Mouse (Mus musculus) thymus, adult 2 months (tissue): ENCODE results near the gene Trp53tg5. TPM values are rescaled to one million over a fixed set of nuclear protein-coding genes. Genes with fewer than 3 reads are reported as not detected.
A peak's percentile ranks its signal among the peaks of the same experiment; 100 is the strongest.

ENCODE experiments used
- DNase-seq: peaks from one replicate; pipeline ENCODE4 v3.0.0; 2021
- H3K27ac ChIP-seq: fragments of 200-500 bp; 2 replicates; pipeline ENCODE4 v1.5.1; 2012; ENCODE audit warnings: low read length, control low read depth; ENCODE audit not compliant: control insufficient read depth, insufficient read depth
- H3K27me3 ChIP-seq: fragments of 200-500 bp; 2 replicates; pipeline ENCODE4 v1.6.1; 2012; ENCODE audit warnings: mild to moderate bottlenecking, low read length, moderate library complexity, mixed read lengths; ENCODE audit not compliant: control insufficient read depth, insufficient read depth
- H3K36me3 ChIP-seq: fragments of 200-500 bp; 2 replicates; pipeline ENCODE4 v1.6.1; 2012; ENCODE audit warnings: mild to moderate bottlenecking, low read length, moderate library complexity; ENCODE audit not compliant: control insufficient read depth, insufficient read depth
- H3K4me1 ChIP-seq: fragments of 200-500 bp; replicated peaks from 2 replicates; pipeline ENCODE4 v1.6.1; 2012; ENCODE audit warnings: low read length; ENCODE audit not compliant: control insufficient read depth, insufficient read depth
- H3K4me3 ChIP-seq: fragments of 200-500 bp; 2 replicates; pipeline ENCODE4 v1.5.1; 2012; ENCODE audit warnings: mild to moderate bottlenecking, low read length, control low read depth, moderate library complexity; ENCODE audit not compliant: control insufficient read depth, insufficient read depth
- CTCF ChIP-seq: fragments of 200-500 bp; IDR thresholded peaks from 2 replicates; pipeline ENCODE4 v1.5.1; 2012; ENCODE audit warnings: mild to moderate bottlenecking, control low read depth, low read length, moderate library complexity, borderline replicate concordance; ENCODE audit not compliant: control insufficient read depth, poor library complexity, insufficient read depth; ENCODE audit errors: extremely low read depth
- POLR2A ChIP-seq: fragments of 200-500 bp; IDR thresholded peaks from 2 replicates; pipeline ENCODE4 v1.6.1; 2012; ENCODE audit warnings: mild to moderate bottlenecking, low read length, control low read depth, moderate library complexity; ENCODE audit not compliant: control insufficient read depth, poor library complexity, insufficient read depth; ENCODE audit errors: extremely low read depth
- WGBS: fragments of 180-500 bp; shearing (Covaris S2); methylation state at CpG from one replicate; pipeline ENCODE4 v1.1.7; 2018; 5-methylcytosine and 5-hydroxymethylcytosine counted together
- polyA plus RNA-seq: library from polyadenylated mRNA; depleted of rRNA; stranded (reverse); fragments of >200 nt; gene quantifications from 2 replicates; pipeline ENCODE4 v1.2.3, GENCODE M21; 2012; rRNA removed

The Trp53tg5 gene
- polyA plus RNA-seq, 1 experiment, result not detected

GRCm38 (mm10) chr2:164425401-164425800, 48.1 kb downstream of the Trp53tg5 start:
- no peak overlapping the region for H3K27ac ChIP-seq
- H3K27me3 ChIP-seq, result no peaks in the 10 kb centered on the region
- H3K4me3 ChIP-seq, result no peak overlapping the region
- TF ChIP-seq CTCF (no peak), POLR2A (no peak)
- peaks cover 31% of the 10 kb centered on the region for H3K4me1 ChIP-seq
- H3K36me3 ChIP-seq, result no peaks in the 10 kb centered on the region
- WGBS, result 95% methylated on average over 5 of the region's 5 CpGs
- DNase-seq, result no peak

- Histone ChIP-seq H3K27me3 (no peaks in the 10 kb centered on the region), H3K27ac (no peak overlapping the region)
These were observed 49.1 kb downstream of the Trp53tg5 start for GRCm38 (mm10) chr2:164424406-164424805.

GRCm38 (mm10) chr2:164423464-164423863, 50.1 kb downstream of the Trp53tg5 start:
- H3K36me3 ChIP-seq, result no peaks in the 10 kb centered on the region
- no peak for TF ChIP-seq POLR2A
- no peak for TF ChIP-seq CTCF
- H3K4me1 ChIP-seq, result peaks cover 36% of the 10 kb centered on the region
- no peak overlapping the region for H3K4me3 ChIP-seq
- peak overlapping the region; percentile 96 for H3K27ac ChIP-seq
- DNase-seq, result no peak
- WGBS, result 93% methylated on average over 11 of the region's 11 CpGs
- H3K27me3 ChIP-seq, result no peaks in the 10 kb centered on the region

More at GRCm38 (mm10) chr2:164424406-164424805, 49.1 kb downstream of the Trp53tg5 start:
- Histone ChIP-seq H3K4me1 (peaks cover 31% of the 10 kb centered on the region), H3K36me3 (no peaks in the 10 kb centered on the region), H3K4me3 (no peak overlapping the region)
- no peak for DNase-seq
- TF ChIP-seq CTCF, result no peak
- TF ChIP-seq POLR2A, result no peak
- 96% methylated on average over 8 of the region's 8 CpGs for WGBS

GRCm38 (mm10) chr2:164422675-164423393, 50.7 kb downstream of the Trp53tg5 start:
- Histone ChIP-seq H3K4me3 (no peak overlapping the region), H3K27ac (peak overlapping the region; percentile 96), H3K36me3 (no peaks in the 10 kb centered on the region), H3K27me3 (no peaks in the 10 kb centered on the region), H3K4me1 (peaks cover 40% of the 10 kb centered on the region)
- TF ChIP-seq POLR2A, result no peak
- 50% methylated on average over 15 of the region's 15 CpGs for WGBS
- DNase-seq, result no peak

- TF ChIP-seq POLR2A (no peak), CTCF (no peak)
- 93% methylated on average over 8 of the region's 8 CpGs for WGBS
- no peaks in the 10 kb centered on the region for H3K27me3 ChIP-seq
- H3K4me3 ChIP-seq, result no peak overlapping the region
- peaks cover 42% of the 10 kb centered on the region for H3K4me1 ChIP-seq
- no peak for DNase-seq
- no peaks in the 10 kb centered on the region for H3K36me3 ChIP-seq
- peak overlapping the region; percentile 96 for H3K27ac ChIP-seq
These were observed 51.5 kb downstream of the Trp53tg5 start for GRCm38 (mm10) chr2:164421979-164422378.

GRCm38 (mm10) chr2:164421306-164421705, 52.2 kb downstream of the Trp53tg5 start:
- TF ChIP-seq CTCF (no peak), POLR2A (no peak)
- no peak for DNase-seq
- Histone ChIP-seq H3K36me3 (no peaks in the 10 kb centered on the region), H3K27me3 (no peaks in the 10 kb centered on the region), H3K4me1 (peaks cover 42% of the 10 kb centered on the region), H3K4me3 (no peak overlapping the region), H3K27ac (no peak overlapping the region)
- WGBS, result 96% methylated on average over 7 of the region's 7 CpGs

Other genes starting within 250 kb of the Trp53tg5 start
- gene Svs2, start 235.3 kb downstream of the Trp53tg5 start, polyA plus RNA-seq, result not detected in 2 replicates
- gene Svs3b, start 217.1 kb downstream of the Trp53tg5 start, polyA plus RNA-seq, result not detected in 2 replicates
- gene Svs4, start 195.3 kb downstream of the Trp53tg5 start, polyA plus RNA-seq, result 0.15 TPM in 1 of 2 replicates, not detected in the other
- not detected in 2 replicates for gene Svs3a, start 184.5 kb downstream of the Trp53tg5 start, polyA plus RNA-seq
- not detected in 2 replicates for gene Svs6, start 157.0 kb downstream of the Trp53tg5 start, polyA plus RNA-seq
- gene Svs5, start 141.0 kb downstream of the Trp53tg5 start, polyA plus RNA-seq, result not detected in 2 replicates
- 4.9 and 7.5 TPM in 2 replicates for gene Slpi, start 84.6 kb downstream of the Trp53tg5 start, polyA plus RNA-seq
- 0.24 TPM in 1 of 2 replicates, not detected in the other for gene Rbpjl, start 70.6 kb downstream of the Trp53tg5 start, polyA plus RNA-seq
- 0.82 and 0.93 TPM in 2 replicates for gene Matn4, start 68.6 kb downstream of the Trp53tg5 start, polyA plus RNA-seq
- 18.6 TPM in 2 replicates for gene Sdc4, start 29.8 kb downstream of the Trp53tg5 start, polyA plus RNA-seq
- 183 and 220 TPM in 2 replicates for gene Sys1, start 16.8 kb downstream of the Trp53tg5 start, polyA plus RNA-seq
- 27.8 and 35.3 TPM in 2 replicates for gene Gm20458, start 12.8 kb downstream of the Trp53tg5 start, polyA plus RNA-seq
- 19.6 and 24.8 TPM in 2 replicates for gene Dbndd2, start 12.4 kb upstream of the Trp53tg5 start, polyA plus RNA-seq
- gene Pigt, start 23.8 kb upstream of the Trp53tg5 start, polyA plus RNA-seq, result 146 and 202 TPM in 2 replicates
- gene Wfdc2, start 88.7 kb upstream of the Trp53tg5 start, polyA plus RNA-seq, result 20.5 and 28.7 TPM in 2 replicates
- gene Spint3, start 99.7 kb upstream of the Trp53tg5 start, polyA plus RNA-seq, result not detected in 2 replicates
- not detected in 2 replicates for gene Wfdc6a, start 111.7 kb upstream of the Trp53tg5 start, polyA plus RNA-seq
- gene Eppin, start 119.9 kb upstream of the Trp53tg5 start, polyA plus RNA-seq, result not detected in 2 replicates
- not detected in 2 replicates for gene Wfdc6b, start 139.8 kb upstream of the Trp53tg5 start, polyA plus RNA-seq
- 0.18 TPM in 1 of 2 replicates, not detected in the other for gene Wfdc8, start 139.9 kb upstream of the Trp53tg5 start, polyA plus RNA-seq
- gene Wfdc16, start 165.1 kb upstream of the Trp53tg5 start, polyA plus RNA-seq, result not detected in 2 replicates
- gene Wfdc10, start 182.3 kb upstream of the Trp53tg5 start, polyA plus RNA-seq, result not detected in 2 replicates
- gene Wfdc9, start 182.9 kb upstream of the Trp53tg5 start, polyA plus RNA-seq, result not detected in 2 replicates
- gene Wfdc11, start 200.4 kb upstream of the Trp53tg5 start, polyA plus RNA-seq, result not detected in 2 replicates
- gene Wfdc13, start 211.4 kb upstream of the Trp53tg5 start, polyA plus RNA-seq, result not detected in 2 replicates
- not detected in 2 replicates for gene Spint4, start 224.8 kb upstream of the Trp53tg5 start, polyA plus RNA-seq
- not detected in 2 replicates for gene Spint5, start 241.6 kb upstream of the Trp53tg5 start, polyA plus RNA-seq